Mouse (Mus musculus) ES-E14 (cell line): Measurements from ENCODE around the gene Polr2b.

Experiments
- CHD2 ChIP-seq: IDR thresholded peaks from 2 replicates; pipeline ENCODE4 v1.6.1; 2014; ENCODE audit warnings: mild to moderate bottlenecking, low read depth, low read length, inconsistent platforms
- ZC3H11A ChIP-seq: IDR thresholded peaks from 2 replicates; pipeline ENCODE4 v1.6.1; 2012; ENCODE audit warnings: low read depth, mild to moderate bottlenecking, inconsistent platforms, low read length, borderline replicate concordance

- TF ChIP-seq ZC3H11A: no peak
- TF ChIP-seq CHD2: no peak
Observed at GRCm38 (mm10) chr5:77267957-77268624, 41.9 kb upstream of the Polr2b start.
